Mouse (Mus musculus) bone marrow macrophage, adult 2 months (primary cell): ENCODE measurements around the gene Sema4f.

ENCODE experiments used
- CTCF ChIP-seq: IDR thresholded peaks from 2 replicates; pipeline ENCODE4 v1.5.1; 2012; ENCODE audit warnings: low read depth, mild to moderate bottlenecking, low read length, moderate library complexity
- POLR2A ChIP-seq: IDR thresholded peaks from 2 replicates; pipeline ENCODE4 v1.6.1; 2012; ENCODE audit warnings: mild to moderate bottlenecking, low read depth, low read length, borderline replicate concordance

GRCm38 (mm10) chr6:82940765-82941164 lies 1.2 kb upstream of the Sema4f start:
- TF ChIP-seq POLR2A, result no peak
- TF ChIP-seq CTCF, result no peak
